Mouse (Mus musculus) cortical plate, adult 2 months (tissue): Measurements from ENCODE around the gene Agpat3. TPM values are rescaled to one million over a fixed set of nuclear protein-coding genes. Genes with fewer than 3 reads are reported as not detected.

ENCODE experiments used
- H3K27ac ChIP-seq: fragments of 200-500 bp; 2 replicates; pipeline ENCODE4 v1.5.1; 2012; ENCODE audit warnings: low read length, control low read depth, inconsistent platforms; ENCODE audit not compliant: insufficient read depth
- H3K4me1 ChIP-seq: fragments of 200-500 bp; 2 replicates; pipeline ENCODE4 v1.6.1; 2011; ENCODE audit warnings: low read length; ENCODE audit not compliant: control insufficient read depth, insufficient read depth
- H3K4me3 ChIP-seq: fragments of 200-500 bp; 2 replicates; pipeline ENCODE4 v1.5.1; 2011; ENCODE audit warnings: mild to moderate bottlenecking, low read length, control low read depth; ENCODE audit not compliant: insufficient read depth
- CTCF ChIP-seq: fragments of 200-500 bp; IDR thresholded peaks from 2 replicates; pipeline ENCODE4 v1.5.1; 2011; ENCODE audit warnings: mild to moderate bottlenecking, control low read depth, low read length; ENCODE audit not compliant: insufficient read depth; ENCODE audit errors: extremely low read depth
- POLR2A ChIP-seq: fragments of 200-500 bp; IDR thresholded peaks from 2 replicates; pipeline ENCODE4 v1.6.1; 2011; ENCODE audit warnings: mild to moderate bottlenecking, low read length, control low read depth; ENCODE audit not compliant: insufficient read depth; ENCODE audit errors: extremely low read depth
- polyA plus RNA-seq: library from polyadenylated mRNA; depleted of rRNA; stranded (reverse); fragments of >200 nt; gene quantifications from 2 replicates; pipeline ENCODE4 v1.2.3, GENCODE M21; 2012

Gene Agpat3
- polyA plus RNA-seq, 1 experiment, result 241 TPM

GRCm38 (mm10) chr10:78352666-78353030 lies 359 bp upstream of the Agpat3 start:
- Histone ChIP-seq H3K4me3 (peak overlapping the region; percentile 89), H3K27ac (peak overlapping the region; percentile 90), H3K4me1 (peaks cover 9% of the 10 kb centered on the region)
- TF ChIP-seq CTCF (no peak), POLR2A (no peak)

- Histone ChIP-seq H3K4me1 (peaks cover 9% of the 10 kb centered on the region), H3K27ac (peak overlapping the region; percentile 78; the same call in 1 of the 2 replicates), H3K4me3 (peak overlapping the region; percentile 89)
- TF ChIP-seq POLR2A (no peak), CTCF (no peak)
Measured at GRCm38 (mm10) chr10:78351564-78351886, 764 bp downstream of the Agpat3 start.

- TF ChIP-seq CTCF (no peak), POLR2A (no peak)
- H3K27ac ChIP-seq, result no peak overlapping the region
- H3K4me3 ChIP-seq, result peak overlapping the region; percentile 89
- peaks cover 9% of the 10 kb centered on the region for H3K4me1 ChIP-seq
Measured at GRCm38 (mm10) chr10:78350796-78351556, 1.3 kb downstream of the Agpat3 start.

GRCm38 (mm10) chr10:78349464-78350165 lies 2.7 kb downstream of the Agpat3 start:
- Histone ChIP-seq H3K4me3 (0 out of 2 replicates have a peak overlapping the region, but pooled peaks have one; percentile 3), H3K27ac (no peak overlapping the region), H3K4me1 (peaks cover 9% of the 10 kb centered on the region)
- TF ChIP-seq POLR2A (no peak), CTCF (no peak)

GRCm38 (mm10) chr10:78348211-78348610 lies 4.1 kb downstream of the Agpat3 start:
- Histone ChIP-seq H3K4me1 (peaks cover 8% of the 10 kb centered on the region), H3K4me3 (no peak overlapping the region), H3K27ac (no peak overlapping the region)
- TF ChIP-seq CTCF (no peak), POLR2A (no peak)

- TF ChIP-seq POLR2A (no peak), CTCF (no peak)
- Histone ChIP-seq H3K4me3 (no peak overlapping the region), H3K27ac (no peak overlapping the region), H3K4me1 (peaks cover 7% of the 10 kb centered on the region)
Measured at GRCm38 (mm10) chr10:78347486-78347885, 4.8 kb downstream of the Agpat3 start.

GRCm38 (mm10) chr10:78345466-78345865 lies 6.8 kb downstream of the Agpat3 start:
- Histone ChIP-seq H3K4me3 (no peak overlapping the region), H3K27ac (no peak overlapping the region), H3K4me1 (peaks cover 7% of the 10 kb centered on the region)
- TF ChIP-seq POLR2A, result no peak
- no peak for TF ChIP-seq CTCF

GRCm38 (mm10) chr10:78342091-78342490 lies 10.2 kb downstream of the Agpat3 start:
- H3K4me1 ChIP-seq, result peaks cover 6% of the 10 kb centered on the region
- no peak for TF ChIP-seq CTCF
- no peak for TF ChIP-seq POLR2A
- H3K4me3 ChIP-seq, result no peak overlapping the region
- no peak overlapping the region for H3K27ac ChIP-seq

- peaks cover 12% of the 10 kb centered on the region for H3K4me1 ChIP-seq
- no peak overlapping the region for H3K27ac ChIP-seq
- TF ChIP-seq CTCF (no peak), POLR2A (no peak)
- H3K4me3 ChIP-seq, result no peak overlapping the region
Measured at GRCm38 (mm10) chr10:78338180-78338579, 14.1 kb downstream of the Agpat3 start.

GRCm38 (mm10) chr10:78334923-78335561 lies 17.2 kb downstream of the Agpat3 start:
- TF ChIP-seq CTCF (no peak), POLR2A (no peak)
- Histone ChIP-seq H3K27ac (no peak overlapping the region), H3K4me1 (peaks cover 12% of the 10 kb centered on the region), H3K4me3 (no peak overlapping the region)
